Mouse (Mus musculus): ENCODE data around the gene Prpf19.

DNA sequence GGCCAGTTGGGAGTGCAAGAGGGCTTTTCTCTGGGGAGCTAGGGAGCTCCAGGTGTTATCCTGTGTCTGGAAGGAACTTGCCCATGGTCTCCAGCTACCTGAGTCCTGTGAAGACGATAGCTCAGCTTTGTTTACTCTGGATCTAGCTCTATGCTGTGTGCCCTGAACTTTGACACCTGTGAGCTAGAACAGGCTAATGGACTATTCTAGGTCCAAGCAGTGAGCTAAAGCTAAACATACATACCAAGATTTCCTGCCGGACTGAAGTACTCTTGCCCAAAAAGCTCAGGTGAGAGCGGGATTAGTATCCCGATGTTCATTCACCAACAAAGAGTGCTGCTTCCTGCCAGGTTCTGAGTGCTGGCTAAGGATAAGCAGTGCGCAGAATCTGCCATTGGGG, 9.5 kb downstream of the Prpf19 start:
- no peak for TF ChIP-seq GATA1 (IDR thresholded peaks at IDR 0.05; ENCODE audit: borderline replicate concordance, low read length)
- no peak for TF ChIP-seq CTCF (IDR thresholded peaks at IDR 0.05; ENCODE audit: low read depth, low read length)
- TF ChIP-seq POLR2AphosphoS5 (IDR thresholded peaks at IDR 0.05; ENCODE audit: insufficient replicate concordance, low read depth, low read length): no peak

All from G1E (cell line).